Mouse (Mus musculus) splenic B cell, adult 2 months (primary cell): Measurements from ENCODE around the gene Aoc1.
"Not testable (repeated sequence)": the region's sequence is repeated elsewhere in the genome, so short reads cannot be mapped to it uniquely, and the experiment has no call there.

Source experiments
- DNase-seq: peaks from one replicate; pipeline ENCODE4 v3.0.0-alpha.2; 2011; ENCODE audit warnings: low read depth, low spot score
- H3K27me3 ChIP-seq: 2 replicates; pipeline ENCODE4 v1.6.1; 2012; ENCODE audit warnings: mild to moderate bottlenecking, low read length, moderate library complexity, mixed read lengths; ENCODE audit not compliant: control insufficient read depth, poor library complexity, insufficient read depth, severe bottlenecking
- H3K36me3 ChIP-seq: 2 replicates; pipeline ENCODE4 v1.6.1; 2012; ENCODE audit warnings: mild to moderate bottlenecking, low read length, moderate library complexity, mixed read lengths; ENCODE audit not compliant: control insufficient read depth, poor library complexity, insufficient read depth, severe bottlenecking

Aoc1 gene

GRCm38 (mm10) chr6:48869774-48870173 lies 2.9 kb upstream of the Aoc1 start:
- Histone ChIP-seq H3K36me3 (no peaks in the 10 kb centered on the region), H3K27me3 (no peaks in the 10 kb centered on the region)
- no peak for DNase-seq

GRCm38 (mm10) chr6:48874576-48874975 lies 1.9 kb downstream of the Aoc1 start:
- Histone ChIP-seq H3K36me3 (no peaks in the 10 kb centered on the region), H3K27me3 (no peaks in the 10 kb centered on the region)
- DNase-seq, result no peak

- no peak for DNase-seq
- Histone ChIP-seq H3K36me3 (no peaks in the 10 kb centered on the region), H3K27me3 (no peaks in the 10 kb centered on the region)
These were observed 2.8 kb downstream of the Aoc1 start for GRCm38 (mm10) chr6:48875515-48875914.

GRCm38 (mm10) chr6:48876510-48877135 lies 3.9 kb downstream of the Aoc1 start:
- H3K36me3 ChIP-seq, result no peaks in the 10 kb centered on the region
- no peaks in the 10 kb centered on the region for H3K27me3 ChIP-seq
- DNase-seq, result no peak

- H3K27me3 ChIP-seq, result no peaks in the 10 kb centered on the region
- no peaks in the 10 kb centered on the region for H3K36me3 ChIP-seq
- DNase-seq, result no peak
These were observed 21.5 kb downstream of the Aoc1 start for GRCm38 (mm10) chr6:48894203-48894602.

- no peak for DNase-seq
- Histone ChIP-seq H3K27me3 (no peaks in the 10 kb centered on the region), H3K36me3 (no peaks in the 10 kb centered on the region)
These were observed 22.5 kb downstream of the Aoc1 start for GRCm38 (mm10) chr6:48894938-48895818.

GRCm38 (mm10) chr6:48895941-48896340 lies 23.2 kb downstream of the Aoc1 start:
- Histone ChIP-seq H3K27me3 (no peaks in the 10 kb centered on the region), H3K36me3 (no peaks in the 10 kb centered on the region)

GRCm38 (mm10) chr6:48896956-48897355 lies 24.3 kb downstream of the Aoc1 start:
- Histone ChIP-seq H3K36me3 (no peaks in the 10 kb centered on the region), H3K27me3 (no peaks in the 10 kb centered on the region)
- DNase-seq, result no peak

More at GRCm38 (mm10) chr6:48895941-48896340, 23.2 kb downstream of the Aoc1 start:
- DNase-seq, result no peak

GRCm38 (mm10) chr6:48901316-48901715 lies 28.6 kb downstream of the Aoc1 start:
- not testable (repeated sequence) for DNase-seq, H3K27me3 ChIP-seq, H3K36me3 ChIP-seq

GRCm38 (mm10) chr6:48902511-48903406 lies 30.1 kb downstream of the Aoc1 start:
- Histone ChIP-seq H3K27me3 (no peaks in the 10 kb centered on the region; the same call in 1 of the 2 replicates), H3K36me3 (no peaks in the 10 kb centered on the region)
- no peak for DNase-seq

- no peak for DNase-seq
These were observed 30.7 kb downstream of the Aoc1 start for GRCm38 (mm10) chr6:48903437-48903836.

GRCm38 (mm10) chr6:48905606-48906005 lies 32.9 kb downstream of the Aoc1 start:
- Histone ChIP-seq H3K36me3 (no peaks in the 10 kb centered on the region), H3K27me3 (no peaks in the 10 kb centered on the region; the same call in 1 of the 2 replicates)
- DNase-seq, result no peak

More at GRCm38 (mm10) chr6:48903437-48903836, 30.7 kb downstream of the Aoc1 start:
- Histone ChIP-seq H3K36me3 (no peaks in the 10 kb centered on the region), H3K27me3 (no peaks in the 10 kb centered on the region; the same call in 1 of the 2 replicates)

- no peak for DNase-seq
- Histone ChIP-seq H3K36me3 (no peaks in the 10 kb centered on the region), H3K27me3 (no peaks in the 10 kb centered on the region; the same call in 1 of the 2 replicates)
These were observed 33.7 kb downstream of the Aoc1 start for GRCm38 (mm10) chr6:48906371-48906770.

GRCm38 (mm10) chr6:48909229-48909628 lies 36.5 kb downstream of the Aoc1 start:
- H3K27me3 ChIP-seq, result no peaks in the 10 kb centered on the region
- H3K36me3 ChIP-seq, result no peaks in the 10 kb centered on the region
- no peak for DNase-seq
